Mouse (Mus musculus) bone marrow, adult 2 months (tissue): ENCODE results near the gene Gfra1.

Source experiments
- CTCF ChIP-seq: fragments of 200-500 bp; IDR thresholded peaks from 2 replicates; pipeline ENCODE4 v1.5.1; 2011; ENCODE audit warnings: low read length, control low read depth; ENCODE audit not compliant: control insufficient read depth, insufficient read depth
- POLR2A ChIP-seq: fragments of 200-500 bp; IDR thresholded peaks from 2 replicates; pipeline ENCODE4 v1.6.1; 2011; ENCODE audit warnings: low read depth, mild to moderate bottlenecking, control low read depth, low read length, borderline replicate concordance; ENCODE audit not compliant: control insufficient read depth

GRCm38 (mm10) chr19:58260934-58261333 lies 194.8 kb downstream of the Gfra1 start:
- no peak for TF ChIP-seq CTCF
- no peak for TF ChIP-seq POLR2A
